Mouse (Mus musculus) CD4-positive helper T cell, adult 2 months (primary cell): ENCODE data around the gene Gm21698.
"Not testable (repeated sequence)": the region's sequence is repeated elsewhere in the genome, so short reads cannot be mapped to it uniquely, and the experiment has no call there.

Experiments
- DNase-seq: peaks from one replicate; pipeline ENCODE4 v3.0.0-alpha.2; 2012; ENCODE audit warnings: low read depth, missing footprints, low spot score

The Gm21698 gene

DNA sequence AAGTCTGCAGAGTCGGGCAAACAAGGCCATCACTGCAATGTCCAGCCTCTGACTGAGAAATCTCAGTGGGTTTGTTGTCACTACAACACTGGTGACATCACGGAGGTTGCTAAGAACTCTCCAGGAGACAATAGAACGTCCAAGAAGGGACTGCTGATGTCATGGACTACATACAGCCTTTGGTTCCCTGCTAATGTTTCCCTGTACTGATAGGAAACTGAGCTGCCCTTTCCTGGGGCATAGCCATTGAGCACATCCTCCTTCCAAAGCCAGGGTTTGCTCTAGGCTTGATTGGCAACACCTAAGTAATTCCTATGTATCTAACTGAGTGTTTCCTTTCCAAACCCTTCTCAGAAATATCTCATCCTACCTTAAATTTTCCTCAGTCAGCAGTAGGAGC, at the start of gene Gm21698:
TSS of gene Gm21698 (minus strand) at position 101 of the 400 bp plus-strand sequence.
- DNase-seq: not testable (repeated sequence)

- not testable (repeated sequence) for DNase-seq
These were observed 34.4 kb upstream of the Gm21698 start, which contains the start of gene Gm5862 for GRCm38 (mm10) chr5:26022816-26023215. Gm5862 (minus strand) TSS chr5:26022916.

GRCm38 (mm10) chr5:26007697-26008096, 19.2 kb upstream of the Gm21698 start:
- DNase-seq: not testable (repeated sequence)

GRCm38 (mm10) chr5:26006937-26007695, 18.7 kb upstream of the Gm21698 start:
- not testable (repeated sequence) for DNase-seq

GRCm38 (mm10) chr5:26004698-26005097, 16.2 kb upstream of the Gm21698 start, which contains the start of gene Gm1979:
Gm1979 (minus strand) TSS chr5:26004798.
- not testable (repeated sequence) for DNase-seq

DNA sequence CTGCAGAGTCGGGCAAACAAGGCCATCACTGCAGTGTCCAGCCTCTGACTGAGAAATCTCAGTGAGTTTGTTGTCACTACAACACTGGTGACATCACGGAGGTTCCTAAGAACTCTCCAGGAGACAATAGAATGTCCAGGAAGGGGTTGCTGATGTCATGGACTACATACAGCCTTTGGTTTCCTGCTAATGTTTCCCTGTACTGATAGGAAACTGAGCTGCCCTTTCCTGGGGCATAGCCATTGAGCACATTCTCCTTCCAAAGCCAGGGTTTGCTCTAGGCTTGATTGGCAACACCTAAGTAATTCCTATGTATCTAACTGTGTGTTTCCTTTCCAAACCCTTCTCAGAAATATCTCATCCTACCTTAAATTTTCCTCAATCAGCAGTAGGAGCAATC, 15.9 kb downstream of the Gm21698 start, which contains the start of gene Gm21680:
TSS of gene Gm21680 (minus strand) at position 101 of the 400 bp plus-strand sequence.
- DNase-seq: not testable (repeated sequence)

DNA sequence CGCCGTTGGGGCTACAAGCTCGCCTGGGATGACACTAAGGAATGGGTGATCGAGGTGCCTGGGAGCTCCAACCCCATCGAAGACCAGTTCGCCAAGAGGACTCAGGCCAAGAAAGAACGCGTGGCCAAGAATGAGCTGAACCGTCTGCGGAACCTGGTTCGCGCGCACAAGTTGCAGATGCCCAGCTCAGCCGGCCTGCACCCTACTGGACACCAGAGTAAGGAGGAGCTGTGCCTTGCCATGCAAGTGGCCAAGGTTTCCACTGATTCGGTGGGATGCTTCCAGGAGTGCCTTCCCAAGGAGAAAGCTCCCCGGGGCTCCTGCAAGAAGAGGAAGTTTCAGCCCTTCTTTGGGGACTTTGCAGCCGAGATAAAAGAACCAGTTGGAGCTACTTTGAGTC, 31.4 kb downstream of the Gm21698 start:
- not testable (repeated sequence) for DNase-seq

- not testable (repeated sequence) for DNase-seq
These were observed 31.8 kb downstream of the Gm21698 start for GRCm38 (mm10) chr5:25956611-25957010.

DNA sequence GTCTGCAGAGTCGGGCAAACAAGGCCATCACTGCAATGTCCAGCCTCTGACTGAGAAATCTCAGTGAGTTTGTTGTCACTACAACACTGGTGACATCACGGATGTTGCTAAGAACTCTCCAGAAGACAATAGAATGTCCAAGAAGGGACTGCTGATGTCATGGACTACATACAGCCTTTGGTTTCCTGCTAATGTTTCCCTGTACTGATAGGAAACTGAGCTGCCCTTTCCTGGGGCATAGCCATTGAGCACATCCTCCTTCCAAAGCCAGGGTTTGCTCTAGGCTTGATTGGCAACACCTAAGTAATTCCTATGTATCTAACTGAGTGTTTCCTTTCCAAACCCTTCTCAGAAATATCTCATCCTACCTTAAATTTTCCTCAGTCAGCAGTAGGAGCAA, 34.1 kb downstream of the Gm21698 start, which contains the start of gene Gm21671:
TSS of gene Gm21671 (minus strand) at position 101 of the 400 bp plus-strand sequence.
- not testable (repeated sequence) for DNase-seq

DNA sequence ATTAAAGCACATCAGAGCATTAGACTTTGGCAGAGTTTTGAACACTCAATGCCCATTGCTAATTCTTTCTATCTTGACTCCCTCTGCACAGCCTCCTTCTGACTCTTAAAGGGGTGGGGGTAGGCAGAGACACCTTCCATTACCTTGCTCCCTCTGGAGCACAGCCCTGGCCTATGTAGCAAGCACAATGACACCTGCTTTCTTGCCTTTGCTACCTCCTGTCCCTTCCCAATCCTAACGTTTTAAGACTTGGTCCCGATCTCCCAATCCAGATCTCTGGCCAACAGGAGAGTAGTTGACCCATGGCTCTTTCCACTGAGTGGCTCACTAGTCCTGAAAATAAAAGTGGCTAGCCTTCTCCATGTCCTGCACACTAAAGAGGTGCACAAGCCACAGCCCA, 43.1 kb downstream of the Gm21698 start:
- DNase-seq: not testable (repeated sequence)

GRCm38 (mm10) chr5:25942281-25942680, 46.2 kb downstream of the Gm21698 start, which contains the start of gene Gm21663:
Gm21663 (minus strand) TSS chr5:25942381.
- DNase-seq: not testable (repeated sequence)
